Mouse (Mus musculus) cortical plate, adult 2 months (tissue): Measurements from ENCODE around the gene H2-T22.
"Not testable (repeated sequence)": the region's sequence is repeated elsewhere in the genome, so short reads cannot be mapped to it uniquely, and the experiment has no call there.

ENCODE experiments used
- CTCF ChIP-seq: fragments of 200-500 bp; IDR thresholded peaks from 2 replicates; pipeline ENCODE4 v1.5.1; 2011; ENCODE audit warnings: mild to moderate bottlenecking, control low read depth, low read length; ENCODE audit not compliant: insufficient read depth; ENCODE audit errors: extremely low read depth
- POLR2A ChIP-seq: fragments of 200-500 bp; IDR thresholded peaks from 2 replicates; pipeline ENCODE4 v1.6.1; 2011; ENCODE audit warnings: mild to moderate bottlenecking, low read length, control low read depth; ENCODE audit not compliant: insufficient read depth; ENCODE audit errors: extremely low read depth

DNA sequence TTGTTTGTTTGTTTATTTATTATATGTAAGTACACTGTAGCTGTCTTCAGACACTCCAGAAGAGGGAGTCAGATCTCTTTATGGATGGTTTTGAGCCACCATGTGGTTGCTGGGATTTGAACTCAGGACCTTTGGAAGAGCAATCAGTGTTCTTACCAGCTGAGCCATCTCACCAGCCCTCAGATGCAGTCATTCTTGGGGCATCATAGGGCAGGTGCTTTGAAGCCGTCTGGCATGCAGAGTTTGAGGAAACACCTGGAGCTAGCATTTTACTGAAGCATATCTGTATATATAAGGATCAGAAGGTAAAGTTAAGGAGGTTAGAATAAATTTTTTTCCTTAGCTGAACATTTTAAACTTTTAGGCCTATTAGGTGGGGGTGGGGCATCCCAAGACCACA, 43.4 kb upstream of the H2-T22 start:
- TF ChIP-seq POLR2A, CTCF: not testable (repeated sequence)
